Mouse (Mus musculus): ENCODE measurements around the gene Nxn. TPM values are rescaled to one million over a fixed set of nuclear protein-coding genes. Genes with fewer than 3 reads are reported as not detected.

Gene Nxn
- polyA plus RNA-seq, 1 experiment from 2014 or later, result 11.9 TPM

- WGBS, result 83% methylated on average over 10 of the region's 11 CpGs
- Histone ChIP-seq H3K27ac (ENCODE audit: low read length) (no peak overlapping the region), H3K27me3 (replicated peaks; ENCODE audit: insufficient read depth, low read length) (no peaks in the 10 kb centered on the region), H3K4me3 (ENCODE audit: low read depth, low read length) (no peak overlapping the region), H3K9me3 (ENCODE audit: low read length) (no peaks in the 10 kb centered on the region), H3K4me2 (replicated peaks; ENCODE audit: low read depth, low read length) (no peak overlapping the region), H3K36me3 (ENCODE audit: insufficient read depth, low read length) (no peaks in the 10 kb centered on the region), H3K4me1 (ENCODE audit: insufficient read depth, low read depth, low read length) (no peaks in the 10 kb centered on the region), H3K9ac (replicated peaks; ENCODE audit: low read depth) (no peak overlapping the region)
- TF ChIP-seq CTCF (IDR thresholded peaks at IDR 0.05), result no peak
- no peak for TF ChIP-seq EP300 (IDR thresholded peaks at IDR 0.05)
- ATAC-seq, result no peak
- no peak for DNase-seq (ENCODE audit: low spot score)
Observed at GRCm38 (mm10) chr11:76356091-76356490, 42.8 kb downstream of the Nxn start.

- 81% methylated on average over 6 of the region's 6 CpGs for WGBS
- TF ChIP-seq CTCF (IDR thresholded peaks at IDR 0.05) (no peak), EP300 (IDR thresholded peaks at IDR 0.05) (no peak)
- no peak overlapping the region for H3K4me3 ChIP-seq (ENCODE audit: low read depth, low read length)
- H3K4me1 ChIP-seq (ENCODE audit: insufficient read depth, low read depth, low read length), result no peaks in the 10 kb centered on the region
- no peak for DNase-seq (ENCODE audit: low spot score)
- no peak overlapping the region for H3K4me2 ChIP-seq (replicated peaks; ENCODE audit: low read depth, low read length)
- no peak overlapping the region for H3K27ac ChIP-seq (ENCODE audit: low read length)
- H3K27me3 ChIP-seq (replicated peaks; ENCODE audit: insufficient read depth, low read length), result no peaks in the 10 kb centered on the region
- ATAC-seq, result no peak
- H3K9me3 ChIP-seq (ENCODE audit: low read length), result no peaks in the 10 kb centered on the region
- H3K9ac ChIP-seq (replicated peaks; ENCODE audit: low read depth), result no peak overlapping the region
- no peaks in the 10 kb centered on the region for H3K36me3 ChIP-seq (ENCODE audit: insufficient read depth, low read length)
Observed at GRCm38 (mm10) chr11:76355425-76355824, 43.5 kb downstream of the Nxn start.

- H3K36me3 ChIP-seq (ENCODE audit: insufficient read depth, low read length), result no peaks in the 10 kb centered on the region
- H3K4me1 ChIP-seq (ENCODE audit: insufficient read depth, low read depth, low read length), result no peaks in the 10 kb centered on the region
- no peak overlapping the region for H3K4me3 ChIP-seq (ENCODE audit: low read depth, low read length)
- 77% methylated on average over 16 of the region's 16 CpGs for WGBS
- TF ChIP-seq EP300 (IDR thresholded peaks at IDR 0.05) (no peak), CTCF (IDR thresholded peaks at IDR 0.05) (no peak)
- ATAC-seq (no peak), DNase-seq (ENCODE audit: low spot score) (peak; percentile 36)
- H3K9ac ChIP-seq (replicated peaks; ENCODE audit: low read depth), result no peak overlapping the region
- H3K27me3 ChIP-seq (replicated peaks; ENCODE audit: insufficient read depth, low read length), result no peaks in the 10 kb centered on the region
- no peaks in the 10 kb centered on the region for H3K9me3 ChIP-seq (ENCODE audit: low read length)
- no peak overlapping the region for H3K27ac ChIP-seq (ENCODE audit: low read length)
- H3K4me2 ChIP-seq (replicated peaks; ENCODE audit: low read depth, low read length), result no peak overlapping the region
Observed at GRCm38 (mm10) chr11:76352861-76353558, 45.9 kb downstream of the Nxn start.

- no peaks in the 10 kb centered on the region for H3K36me3 ChIP-seq (ENCODE audit: insufficient read depth, low read length)
- H3K4me3 ChIP-seq (ENCODE audit: low read depth, low read length), result no peak overlapping the region
- H3K9me3 ChIP-seq (ENCODE audit: low read length), result no peaks in the 10 kb centered on the region
- no peaks in the 10 kb centered on the region for H3K27me3 ChIP-seq (replicated peaks; ENCODE audit: insufficient read depth, low read length)
- H3K9ac ChIP-seq (replicated peaks; ENCODE audit: low read depth), result no peak overlapping the region
- ATAC-seq (peak; percentile 32; the same call in 1 of the 2 replicates), DNase-seq (ENCODE audit: low spot score) (peak; percentile 37)
- H3K4me1 ChIP-seq (ENCODE audit: insufficient read depth, low read depth, low read length), result no peaks in the 10 kb centered on the region
- H3K27ac ChIP-seq (ENCODE audit: low read length), result no peak overlapping the region
- 30% methylated on average over 3 of the region's 3 CpGs for WGBS
- H3K4me2 ChIP-seq (replicated peaks; ENCODE audit: low read depth, low read length), result no peak overlapping the region
- no peak for TF ChIP-seq EP300 (IDR thresholded peaks at IDR 0.05)
- no peak for TF ChIP-seq CTCF (IDR thresholded peaks at IDR 0.05)
Observed at GRCm38 (mm10) chr11:76351624-76352011, 47.3 kb downstream of the Nxn start.

- Histone ChIP-seq H3K27me3 (replicated peaks; ENCODE audit: insufficient read depth, low read length) (no peaks in the 10 kb centered on the region), H3K4me2 (replicated peaks; ENCODE audit: low read depth, low read length) (no peak overlapping the region), H3K36me3 (ENCODE audit: insufficient read depth, low read length) (no peaks in the 10 kb centered on the region), H3K4me3 (ENCODE audit: low read depth, low read length) (no peak overlapping the region), H3K9ac (replicated peaks; ENCODE audit: low read depth) (no peak overlapping the region), H3K4me1 (ENCODE audit: insufficient read depth, low read depth, low read length) (no peaks in the 10 kb centered on the region), H3K9me3 (ENCODE audit: low read length) (no peaks in the 10 kb centered on the region), H3K27ac (ENCODE audit: low read length) (no peak overlapping the region)
- no peak for DNase-seq (ENCODE audit: low spot score)
- WGBS, result 54% methylated on average over 10 of the region's 10 CpGs
- no peak for TF ChIP-seq CTCF (IDR thresholded peaks at IDR 0.05)
- ATAC-seq, result no peak
Observed at GRCm38 (mm10) chr11:76350931-76351623, 47.9 kb downstream of the Nxn start.

- H3K36me3 ChIP-seq (ENCODE audit: insufficient read depth, low read length), result no peaks in the 10 kb centered on the region
- DNase-seq (ENCODE audit: low spot score) (no peak), ATAC-seq (no peak)
- no peaks in the 10 kb centered on the region for H3K27me3 ChIP-seq (replicated peaks; ENCODE audit: insufficient read depth, low read length)
- no peak overlapping the region for H3K4me2 ChIP-seq (replicated peaks; ENCODE audit: low read depth, low read length)
- H3K9me3 ChIP-seq (ENCODE audit: low read length), result no peaks in the 10 kb centered on the region
- TF ChIP-seq EP300 (IDR thresholded peaks at IDR 0.05) (no peak), CTCF (IDR thresholded peaks at IDR 0.05) (no peak)
- no peak overlapping the region for H3K27ac ChIP-seq (ENCODE audit: low read length)
- WGBS, result 70% methylated on average over 5 of the region's 5 CpGs
- H3K9ac ChIP-seq (replicated peaks; ENCODE audit: low read depth), result no peak overlapping the region
- H3K4me1 ChIP-seq (ENCODE audit: insufficient read depth, low read depth, low read length), result no peaks in the 10 kb centered on the region
- no peak overlapping the region for H3K4me3 ChIP-seq (ENCODE audit: low read depth, low read length)
Observed at GRCm38 (mm10) chr11:76349833-76350232, 49.1 kb downstream of the Nxn start.

All from lung, postnatal 0 days (tissue).